Mouse (Mus musculus): ENCODE data around the gene Gm48552. TPM values are rescaled to one million over a fixed set of nuclear protein-coding genes. Genes with fewer than 3 reads are reported as not detected.

Gm48552 gene
- polyA plus RNA-seq, 1 experiment, result 3.6 TPM

GRCm38 (mm10) chr10:81383802-81384604 is 4.8 kb upstream of the Gm48552 start, which contains the start of the genes Dohh and Gm48551:
TSS of gene Dohh (plus strand) at chr10:81384428.
TSS of gene Gm48551 (plus strand) at chr10:81384466.
- peak within 1 kb of the TSS; percentile 68 for H3K4me3 ChIP-seq (replicated peaks; ENCODE audit: extremely low read depth, low read depth, low read length)
- 7% methylated on average over 54 of the region's 54 CpGs for WGBS
- TF ChIP-seq POLR2A (IDR thresholded peaks at IDR 0.05; ENCODE audit: borderline replicate concordance, extremely low read depth, low read depth, low read length) (peak; percentile 96), CTCF (IDR thresholded peaks at IDR 0.05; ENCODE audit: insufficient read depth, low read length) (no peak)

GRCm38 (mm10) chr10:81384605-81384982 is 4.2 kb upstream of the Gm48552 start:
- Histone ChIP-seq H3K4me3 (replicated peaks; ENCODE audit: extremely low read depth, low read depth, low read length) (peak overlapping the region; percentile 68), H3K4me1 (ENCODE audit: control insufficient read depth, insufficient read depth, low read length) (peaks cover 14% of the 10 kb centered on the region; the same call in 1 of the 2 replicates)
- DNase-seq, result no peak
- TF ChIP-seq POLR2A (IDR thresholded peaks at IDR 0.05; ENCODE audit: borderline replicate concordance, extremely low read depth, low read depth, low read length) (no peak), CTCF (IDR thresholded peaks at IDR 0.05; ENCODE audit: insufficient read depth, low read length) (no peak)
- under 1% methylated on average over 19 of the region's 19 CpGs for WGBS

More at GRCm38 (mm10) chr10:81383802-81384604, 4.8 kb upstream of the Gm48552 start, which contains the start of the genes Dohh and Gm48551:
- peak; percentile 99 for DNase-seq
- peaks cover 10% of the 10 kb centered on the region; the same call in 1 of the 2 replicates for H3K4me1 ChIP-seq (ENCODE audit: control insufficient read depth, insufficient read depth, low read length)

- DNase-seq, result no peak
- Histone ChIP-seq H3K4me1 (ENCODE audit: control insufficient read depth, insufficient read depth, low read length) (peaks cover 17% of the 10 kb centered on the region), H3K4me3 (replicated peaks; ENCODE audit: extremely low read depth, low read depth, low read length) (no peak overlapping the region)
- TF ChIP-seq CTCF (IDR thresholded peaks at IDR 0.05; ENCODE audit: insufficient read depth, low read length), result no peak
- TF ChIP-seq POLR2A (IDR thresholded peaks at IDR 0.05; ENCODE audit: borderline replicate concordance, extremely low read depth, low read depth, low read length), result no peak
- WGBS, result 64% methylated on average over 22 of the region's 22 CpGs
These were observed 3.0 kb upstream of the Gm48552 start for GRCm38 (mm10) chr10:81385603-81386306.

DNA sequence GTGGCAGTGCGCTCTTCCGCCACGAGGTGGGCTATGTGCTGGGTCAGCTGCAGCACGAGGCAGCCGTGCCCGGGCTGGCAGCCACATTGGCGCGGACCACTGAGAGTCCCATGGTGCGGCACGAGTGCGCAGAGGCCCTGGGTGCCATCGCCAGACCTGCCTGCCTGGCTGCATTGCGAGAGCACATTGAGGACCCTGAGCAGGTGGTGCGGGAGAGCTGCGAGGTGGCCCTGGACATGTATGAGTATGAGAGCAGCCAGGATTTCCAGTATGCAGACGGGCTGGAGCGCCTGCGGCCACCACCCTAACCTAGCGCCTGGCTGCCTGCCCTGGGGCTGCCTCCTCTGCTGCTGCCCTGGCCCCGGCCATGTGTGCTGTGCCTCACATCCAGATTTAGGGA is 1.1 kb upstream of the Gm48552 start:
- WGBS, result 96% methylated on average over 20 of the region's 20 CpGs
- no peak overlapping the region for H3K4me3 ChIP-seq (replicated peaks; ENCODE audit: extremely low read depth, low read depth, low read length)
- DNase-seq, result no peak
- TF ChIP-seq POLR2A (IDR thresholded peaks at IDR 0.05; ENCODE audit: borderline replicate concordance, extremely low read depth, low read depth, low read length), result no peak
- TF ChIP-seq CTCF (IDR thresholded peaks at IDR 0.05; ENCODE audit: insufficient read depth, low read length), result no peak
- H3K4me1 ChIP-seq (ENCODE audit: control insufficient read depth, insufficient read depth, low read length), result peaks cover 12% of the 10 kb centered on the region

DNA sequence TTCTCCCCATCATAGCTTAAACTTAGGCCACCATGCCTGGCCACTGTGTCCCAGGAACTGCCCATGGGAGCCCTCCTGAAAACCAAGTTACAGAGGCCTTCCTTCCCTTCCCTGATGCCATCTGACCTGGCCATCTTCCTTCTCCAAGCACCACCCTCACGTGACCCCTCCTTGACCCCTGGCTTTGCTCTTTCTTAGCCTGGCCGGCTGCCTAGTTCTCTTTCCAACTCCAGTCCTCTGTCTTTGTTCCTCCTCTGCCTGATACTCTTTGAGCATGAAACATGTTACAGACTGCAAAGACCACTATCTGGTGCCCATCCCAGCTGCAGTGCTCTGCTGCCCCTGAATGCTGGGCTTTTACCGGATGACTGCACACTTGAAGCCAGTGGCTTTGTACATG is 568 bp downstream of the Gm48552 start:
- TF ChIP-seq CTCF (IDR thresholded peaks at IDR 0.05; ENCODE audit: insufficient read depth, low read length), result no peak
- TF ChIP-seq POLR2A (IDR thresholded peaks at IDR 0.05; ENCODE audit: borderline replicate concordance, extremely low read depth, low read depth, low read length), result no peak
- no peak overlapping the region for H3K4me3 ChIP-seq (replicated peaks; ENCODE audit: extremely low read depth, low read depth, low read length)
- DNase-seq, result no peak
- 26% methylated on average over 3 of the region's 3 CpGs for WGBS
- H3K4me1 ChIP-seq (ENCODE audit: control insufficient read depth, insufficient read depth, low read length), result peaks cover 20% of the 10 kb centered on the region

- Histone ChIP-seq H3K4me1 (ENCODE audit: control insufficient read depth, insufficient read depth, low read length) (peaks cover 18% of the 10 kb centered on the region), H3K4me3 (replicated peaks; ENCODE audit: extremely low read depth, low read depth, low read length) (no peak overlapping the region)
- WGBS, result 59% methylated on average over 23 of the region's 23 CpGs
- DNase-seq, result peak; percentile 80
- no peak for TF ChIP-seq POLR2A (IDR thresholded peaks at IDR 0.05; ENCODE audit: borderline replicate concordance, extremely low read depth, low read depth, low read length)
- TF ChIP-seq CTCF (IDR thresholded peaks at IDR 0.05; ENCODE audit: insufficient read depth, low read length), result peak; percentile 94
These were observed 1.2 kb downstream of the Gm48552 start for GRCm38 (mm10) chr10:81389801-81390677.

GRCm38 (mm10) chr10:81390678-81390965 is 1.8 kb downstream of the Gm48552 start:
- WGBS, result 84% methylated on average over 13 of the region's 13 CpGs
- no peak for DNase-seq
- Histone ChIP-seq H3K4me3 (replicated peaks; ENCODE audit: extremely low read depth, low read depth, low read length) (no peak overlapping the region), H3K4me1 (ENCODE audit: control insufficient read depth, insufficient read depth, low read length) (peaks cover 14% of the 10 kb centered on the region)
- TF ChIP-seq POLR2A (IDR thresholded peaks at IDR 0.05; ENCODE audit: borderline replicate concordance, extremely low read depth, low read depth, low read length) (no peak), CTCF (IDR thresholded peaks at IDR 0.05; ENCODE audit: insufficient read depth, low read length) (no peak)

- no peak for DNase-seq
- Histone ChIP-seq H3K4me1 (ENCODE audit: control insufficient read depth, insufficient read depth, low read length) (peaks cover 14% of the 10 kb centered on the region), H3K4me3 (replicated peaks; ENCODE audit: extremely low read depth, low read depth, low read length) (no peak overlapping the region)
- no peak for TF ChIP-seq POLR2A (IDR thresholded peaks at IDR 0.05; ENCODE audit: borderline replicate concordance, extremely low read depth, low read depth, low read length)
- no peak for TF ChIP-seq CTCF (IDR thresholded peaks at IDR 0.05; ENCODE audit: insufficient read depth, low read length)
- WGBS, result 81% methylated on average over 6 of the region's 6 CpGs
These were observed 3.5 kb downstream of the Gm48552 start for GRCm38 (mm10) chr10:81392270-81392669.

DNA sequence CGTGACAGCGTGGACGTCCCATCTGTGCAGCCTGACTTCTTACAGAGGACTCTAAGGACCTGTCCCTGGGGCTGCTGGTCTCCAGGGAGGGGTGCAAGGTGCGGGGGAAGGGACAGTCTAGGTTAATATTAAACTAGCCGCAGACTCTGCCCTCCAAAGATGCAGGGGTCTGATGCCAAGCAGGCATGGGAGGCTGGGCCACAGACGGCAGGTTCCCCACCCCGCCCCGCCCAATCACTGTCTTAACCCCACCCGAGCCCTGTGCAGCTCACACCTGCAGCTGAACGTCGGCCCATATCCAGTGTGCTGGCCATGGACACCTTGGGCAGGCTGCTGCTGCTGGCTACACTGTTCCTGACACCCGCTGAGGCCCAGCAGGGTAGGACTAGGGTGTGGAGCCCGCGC is 4.0 kb downstream of the Gm48552 start, which contains the start of gene Smim24:
Gene Smim24, plus strand, starts transcription at position 271 of the 405 bp plus-strand sequence.
- DNase-seq, result no peak
- H3K4me3 ChIP-seq (replicated peaks; ENCODE audit: extremely low read depth, low read depth, low read length), result peak within 1 kb of the TSS; percentile 19
- WGBS, result 52% methylated on average over 14 of the region's 14 CpGs
- peaks cover 14% of the 10 kb centered on the region for H3K4me1 ChIP-seq (ENCODE audit: control insufficient read depth, insufficient read depth, low read length)
- TF ChIP-seq CTCF (IDR thresholded peaks at IDR 0.05; ENCODE audit: insufficient read depth, low read length) (no peak), POLR2A (IDR thresholded peaks at IDR 0.05; ENCODE audit: borderline replicate concordance, extremely low read depth, low read depth, low read length) (no peak)

All from lung, adult 2 months (tissue).